Mouse (Mus musculus) left cerebral cortex, postnatal 10 days (tissue): ENCODE measurements around the gene Pgk1. TPM values are rescaled to one million over a fixed set of nuclear protein-coding genes. Genes with fewer than 3 reads are reported as not detected.

Experiments
- DNase-seq, 2 experiments: peaks; one replicate each; pipeline ENCODE4 v3.0.0; 2021 to 2022; ENCODE audit warnings: low spot score in 2 of 2, mixed read lengths in 1 of 2; ENCODE audit errors: extremely low spot score in 1 of 2
- intact Hi-C: fragments of 180-260 bp; cut with DNase I; formaldehyde crosslinking; loops from one replicate; pipeline ENCODE4 v1.15.1; 2025
- total RNA-seq, 2 experiments: library from RNA; stranded (reverse); gene quantifications; 2 replicates each; pipeline ENCODE4 v1.2.3; 2021

Gene Pgk1
- total RNA-seq, 2 experiments from 2014 or later = 307 to 351 TPM

DNA sequence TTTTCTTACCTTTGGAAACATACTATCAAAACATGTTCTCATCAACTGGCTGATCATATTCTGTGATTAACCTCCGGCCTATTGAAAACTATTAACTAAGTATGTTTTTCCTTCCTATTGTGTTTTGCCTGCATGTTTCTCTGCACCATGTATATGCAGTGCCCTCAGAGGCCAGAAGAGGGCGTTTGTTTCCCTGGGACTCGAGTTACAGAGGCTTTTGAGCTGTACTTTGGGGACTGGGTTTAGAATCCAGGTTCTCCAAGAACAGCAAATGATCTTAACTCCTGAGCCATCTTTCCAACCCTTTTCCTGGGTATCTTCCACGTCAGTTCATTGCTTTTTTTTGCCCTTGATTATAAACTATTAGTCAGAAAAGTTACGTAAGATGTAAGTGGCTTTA lies 10.4 kb downstream of the Pgk1 start:
- intact Hi-C loops = no loop called here
- DNase-seq = no peak

DNA sequence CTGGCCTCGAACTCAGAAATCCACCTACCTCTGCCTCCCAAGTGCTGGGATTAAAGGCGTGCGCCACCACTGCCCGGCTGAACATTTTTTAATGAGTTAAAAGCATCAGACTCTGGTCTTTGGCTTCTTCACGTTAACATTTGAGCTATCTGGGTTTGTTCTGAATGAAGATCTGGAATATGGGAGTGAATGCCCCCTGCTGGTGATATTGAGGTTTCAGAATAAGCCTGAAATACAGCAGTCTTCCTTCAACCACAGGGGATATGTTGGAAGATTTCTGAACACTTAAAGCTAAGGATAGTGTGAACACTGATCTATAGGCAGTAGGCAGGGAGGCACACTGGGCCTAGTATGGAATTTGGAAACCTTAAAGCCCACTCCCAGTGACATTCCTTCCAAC lies 12.0 kb downstream of the Pgk1 start:
- intact Hi-C loops = no loop called here
- DNase-seq = no peak

DNA sequence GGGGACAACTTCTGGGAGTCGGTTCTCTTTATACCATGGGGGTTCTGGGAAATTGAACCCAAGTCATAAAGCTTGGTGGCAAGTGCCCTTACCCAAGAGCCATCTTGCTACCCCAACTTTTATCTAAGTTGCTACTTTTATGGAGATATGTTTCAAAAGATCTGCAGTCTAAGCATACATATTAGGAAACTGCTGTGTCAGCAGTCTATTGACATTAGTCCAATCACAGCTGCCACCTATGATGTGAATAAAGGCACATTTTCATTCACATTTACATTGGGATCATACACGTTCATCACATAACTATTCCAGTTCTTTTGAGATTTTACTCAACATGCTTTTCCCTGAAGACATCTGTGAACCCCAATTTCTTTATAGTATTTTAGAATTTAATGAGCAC lies 22.2 kb downstream of the Pgk1 start:
- no peak for DNase-seq
- intact Hi-C loops = no loop called here

DNA sequence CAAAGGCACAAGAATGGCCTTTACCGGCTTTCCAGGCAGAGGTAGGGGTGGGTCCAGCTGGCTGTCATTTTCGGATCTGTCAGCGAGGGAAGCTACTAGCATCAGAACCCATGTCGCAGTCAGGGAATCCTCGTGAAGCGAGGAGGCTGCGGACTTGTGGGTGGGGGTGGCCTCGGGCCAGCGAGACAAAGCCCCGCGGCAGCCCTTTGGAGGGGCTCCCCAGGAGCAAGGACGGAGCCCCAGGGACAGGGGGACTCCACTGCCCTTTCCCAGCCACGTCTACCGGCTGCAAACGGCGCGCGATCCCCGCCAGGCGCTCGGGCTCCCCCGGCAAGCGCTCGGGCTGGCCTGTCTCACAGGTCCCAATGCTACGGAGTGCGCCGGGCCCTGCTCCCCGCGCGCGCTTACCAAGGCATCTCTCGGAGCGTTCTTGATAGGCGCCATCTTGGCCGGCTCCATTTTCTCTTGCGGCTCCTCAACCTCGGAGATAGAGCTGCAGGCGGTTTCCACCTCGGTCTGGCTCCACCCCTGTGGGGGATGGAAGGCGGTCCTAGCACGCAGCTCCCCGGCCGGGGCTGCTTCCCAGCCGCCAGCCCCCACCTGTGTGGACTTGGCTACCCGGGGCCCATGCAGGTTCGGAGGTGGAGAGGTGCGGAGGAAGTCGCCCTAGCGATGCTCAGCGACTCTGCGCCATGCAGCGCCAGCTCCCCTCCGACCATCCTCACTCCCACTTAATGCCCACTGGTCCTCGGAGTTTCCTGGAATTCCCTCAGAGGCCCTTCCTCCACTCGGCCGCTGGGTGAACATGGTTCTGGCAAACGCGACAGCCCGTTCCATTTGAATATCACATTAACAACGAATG lies 32.5 kb downstream of the Pgk1 start:
- DNase-seq = peak; percentile 62 to 84
- intact Hi-C loops = loop anchor here (5.0 kb wide), 1 partner anchor 168 kb away; no protein-coding TSS in a partner anchor

DNA sequence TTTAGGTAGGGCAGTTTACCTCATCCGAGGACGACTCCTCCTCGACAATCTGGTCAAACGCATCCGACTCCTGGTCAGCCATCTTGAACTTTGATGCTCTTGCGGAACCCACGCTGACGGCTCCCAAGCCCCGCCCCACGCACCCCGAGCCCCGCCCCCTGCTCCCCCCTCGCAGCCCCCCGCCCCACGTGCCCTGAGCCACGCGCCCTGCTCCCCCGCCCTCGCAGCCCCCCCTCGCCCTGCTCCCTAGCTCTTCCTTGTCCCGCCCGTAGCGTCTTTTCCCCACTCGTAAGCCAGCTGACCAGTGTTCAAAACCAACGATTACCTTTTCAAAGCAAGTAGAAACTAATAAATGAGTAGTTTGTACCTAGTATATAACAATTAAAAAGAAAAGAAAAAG lies 34.2 kb downstream of the Pgk1 start, which contains the start of gene Taf9b:
Taf9b (minus strand) TSS at position 101 of the 400 bp plus-strand sequence.
- DNase-seq = no peak
- intact Hi-C loops = no loop called here

Other genes starting within 250 kb of the Pgk1 start
- 10 to 100 TPM; 10.1 to 14.5 TPM for gene Magt1, start 175.2 kb upstream of the Pgk1 start, total RNA-seq
- 100 to 1,000 TPM; 354 to 375 TPM for gene Cox7b, start 171.4 kb upstream of the Pgk1 start, total RNA-seq
- gene Atp7a, start 159.8 kb upstream of the Pgk1 start, total RNA-seq = 1 to 10 TPM; 7.7 to 8.1 TPM
- gene Tlr13, start 43.9 kb upstream of the Pgk1 start, total RNA-seq = 1 to 10 TPM; 1.2 to 1.4 TPM
- gene Taf9b, start 34.1 kb downstream of the Pgk1 start, total RNA-seq = 10 to 100 TPM; 27.2 to 29.1 TPM
- gene Fnd3c2, start 68.3 kb downstream of the Pgk1 start, total RNA-seq = not detected